Mouse (Mus musculus) liver, embryonic 14.5 days (tissue): ENCODE results near the gene Serpina3i.

Experiments
- CTCF ChIP-seq: IDR thresholded peaks from 2 replicates; pipeline ENCODE4 v1.5.1; 2016; ENCODE audit warnings: antibody characterized with exemption, low read depth, control low read depth
- EP300 ChIP-seq: IDR thresholded peaks from 2 replicates; pipeline ENCODE4 v1.6.1; 2016; ENCODE audit warnings: antibody characterized with exemption, low read depth

- TF ChIP-seq CTCF (no peak), EP300 (no peak)
Measured at GRCm38 (mm10) chr12:104293963-104294362, 31.0 kb downstream of the Serpina3i start.
